Comparison of ENCODE assay signal across 13 mouse cellular contexts in genomic region chr12:29315636-29316035, GRCm38 (mm10).
"Had no signal": no experiment of that assay in that cellular context is flagged by ENCODE, and none has a peak within 500 bp of the region (broad histone marks: within the 10 kb centered on the region; RNA-seq: fewer than 3 reads in every experiment).

No protein-coding gene starts in this region.

- H3K9ac ChIP-seq: lung, embryonic 14.5 days; midbrain, embryonic 13.5 days; midbrain, embryonic 15.5 days; neural tube, embryonic 12.5 days had no signal

- H3K36me3 ChIP-seq: midbrain, embryonic 13.5 days; midbrain, embryonic 15.5 days; neural tube, embryonic 12.5 days had no signal

- H3K4me3 ChIP-seq: megakaryocyte, embryonic 14.5 days; midbrain, embryonic 13.5 days; midbrain, embryonic 15.5 days; neural tube, embryonic 12.5 days had no signal

- DNase-seq: lung, adult 18-20 months; lung, embryonic 14.5 days; lung, postnatal 10 days; lung, postnatal 4 days; right cerebral cortex, postnatal 14 days; thymus, adult 2 months; thymus, postnatal 25 days; thymus, postnatal 4 days had no signal

- H3K27me3 ChIP-seq: megakaryocyte, embryonic 14.5 days; midbrain, embryonic 13.5 days; midbrain, embryonic 15.5 days; neural tube, embryonic 12.5 days had no signal

- ATAC-seq: midbrain, embryonic 13.5 days; midbrain, embryonic 15.5 days had no signal

- H3K9me3 ChIP-seq: megakaryocyte, embryonic 14.5 days; midbrain, embryonic 13.5 days; midbrain, embryonic 15.5 days; neural tube, embryonic 12.5 days had no signal

- H3K4me1 ChIP-seq: megakaryocyte, embryonic 14.5 days; midbrain, embryonic 13.5 days; midbrain, embryonic 15.5 days; neural tube, embryonic 12.5 days had no signal

- H3K4me2 ChIP-seq: lung, embryonic 14.5 days; midbrain, embryonic 11.5 days; midbrain, embryonic 13.5 days; midbrain, embryonic 15.5 days; neural tube, embryonic 12.5 days had no signal

- H3K27ac ChIP-seq: midbrain, embryonic 13.5 days; midbrain, embryonic 15.5 days; neural tube, embryonic 12.5 days had no signal
